Mouse (Mus musculus) urinary bladder, postnatal 0 days (tissue): ENCODE results near the gene Smo. TPM values are rescaled to one million over a fixed set of nuclear protein-coding genes. Genes with fewer than 3 reads are reported as not detected.

Experiments
- polyA plus RNA-seq: library from polyadenylated mRNA; unstranded; fragments of >200 nt; fragmentation: Nextera tagmentation; extraction: Ambion mirVana; gene quantifications from 2 replicates; pipeline ENCODE4 v1.2.1, GENCODE M21; 2015

Gene Smo
- 17.7 and 19.3 TPM in 2 replicates for polyA plus RNA-seq

GRCm38 (mm10) chr6:29735336-29735688 is at the start of gene Smo:
Gene Smo (plus strand): TSS chr6:29735503.

DNA sequence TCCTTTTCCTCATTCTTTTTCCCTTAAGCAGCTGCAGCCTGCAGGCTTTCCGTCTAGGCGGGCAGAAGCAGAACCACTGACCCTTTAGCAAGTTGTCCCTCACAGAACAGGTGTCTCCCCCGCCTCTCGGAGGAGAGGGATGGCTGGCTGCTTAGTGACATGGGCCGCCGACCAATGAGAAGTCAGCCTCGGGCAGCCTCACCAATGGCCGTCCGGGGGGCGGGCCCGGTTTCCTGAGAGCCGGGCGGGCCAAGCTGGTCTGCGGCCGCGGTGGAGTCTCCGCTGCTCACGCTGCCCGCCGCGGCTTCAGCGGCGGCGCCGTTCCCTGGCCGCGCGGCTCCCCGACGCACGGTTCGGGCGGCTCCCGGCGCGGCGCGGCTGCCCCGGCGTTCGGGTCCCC is 41.4 kb upstream of the Smo start, which contains the start of gene Tspan33:
TSS of gene Tspan33 (plus strand) at position 270 of the 400 bp plus-strand sequence.

DNA sequence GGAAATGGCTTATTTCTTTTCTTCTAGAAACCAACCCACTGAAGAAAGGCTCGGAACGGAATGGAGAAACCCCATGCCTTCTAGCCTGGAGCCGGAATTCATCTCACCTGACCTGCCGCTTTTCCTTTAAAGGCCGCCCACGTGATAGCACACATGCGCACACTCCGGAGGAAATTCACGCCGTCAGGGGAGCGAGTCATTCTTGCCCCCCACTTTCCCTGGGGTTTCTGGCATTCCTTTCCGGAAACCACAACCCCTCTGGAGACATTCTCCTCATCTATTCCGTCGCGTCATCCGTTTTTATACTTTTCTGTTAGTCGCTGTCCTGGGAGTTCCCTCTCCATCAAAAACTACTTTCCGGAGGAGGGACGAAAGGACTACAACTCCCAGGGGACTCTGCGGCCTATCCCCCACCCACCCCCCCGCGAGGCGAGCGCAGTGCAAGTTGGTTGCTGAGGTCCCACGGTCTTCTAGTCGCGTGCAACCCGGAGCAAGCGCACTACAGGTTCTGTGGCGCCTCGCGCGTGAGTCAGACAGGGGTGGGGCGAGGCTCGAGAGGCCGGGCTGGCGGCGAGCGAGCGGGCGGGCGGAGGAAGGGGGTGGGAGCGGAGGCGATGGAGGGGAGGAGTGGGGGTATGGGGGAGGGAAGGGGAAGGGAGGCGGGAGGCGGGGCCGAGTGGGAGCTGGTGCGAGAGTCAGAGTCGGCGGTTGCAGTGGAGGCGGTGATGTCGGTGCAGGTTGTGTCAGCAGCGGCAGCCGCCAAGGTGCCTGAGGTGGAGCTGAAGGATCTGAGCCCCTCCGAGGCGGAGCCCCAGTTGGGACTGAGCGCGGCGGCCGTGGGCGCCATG is 32.7 kb downstream of the Smo start, which contains the start of gene Ahcyl2:
TSS of gene Ahcyl2 (plus strand) at position 199 of the 848 bp plus-strand sequence.

Other genes with a start within 250 kb of the Smo start
- gene Kcp, start 227.6 kb upstream of the Smo start, polyA plus RNA-seq, result 7.8 and 8.2 TPM in 2 replicates
- gene Irf5, start 208.9 kb upstream of the Smo start, polyA plus RNA-seq, result 5.6 and 14.5 TPM in 2 replicates
- gene Tnpo3, start 125.6 kb upstream of the Smo start, polyA plus RNA-seq, result 41.6 and 45.6 TPM in 2 replicates
- gene Tspan33, start 41.3 kb upstream of the Smo start, polyA plus RNA-seq, result 2.2 and 2.7 TPM in 2 replicates
- gene Ahcyl2, start 32.5 kb downstream of the Smo start, polyA plus RNA-seq, result 20.2 and 21.2 TPM in 2 replicates
- 0.36 and 0.37 TPM in 2 replicates for gene Strip2, start 181.5 kb downstream of the Smo start, polyA plus RNA-seq